Mouse (Mus musculus) lung, embryonic 16.5 days (tissue): ENCODE measurements at regions not wholly inside any gene's neighbourhood (a gene's known extent, or its start where the extent isn't known, plus 50 kb on each side); places are given as distances from the start of the nearest gene placed in this dataset.
A peak's percentile ranks its signal among the peaks of the same experiment; 100 is the strongest.

ENCODE experiments used
- ATAC-seq: fragments of 200-750 bp; cut with Nextera tagmentation; 2 replicates; pipeline ENCODE4 v1.8.0; 2017; ENCODE audit warnings: low read depth, mild to moderate bottlenecking, moderate library complexity
- H3K27ac ChIP-seq: fragments of 300-500 bp; sonication (generic); 2 replicates; pipeline ENCODE4 v1.5.1; 2014; ENCODE audit warnings: mild to moderate bottlenecking, control low read depth, low read length
- H3K27me3 ChIP-seq: fragments of 300-500 bp; sonication (generic); 2 replicates; pipeline ENCODE4 v1.6.1; 2014; ENCODE audit warnings: low read depth, low read length, mixed read lengths; ENCODE audit not compliant: control insufficient read depth, insufficient read depth
- H3K36me3 ChIP-seq: fragments of 300-500 bp; sonication (generic); 2 replicates; pipeline ENCODE4 v1.6.1; 2014; ENCODE audit warnings: low read length; ENCODE audit not compliant: control insufficient read depth, insufficient read depth
- H3K4me1 ChIP-seq: fragments of 300-500 bp; sonication (generic); replicated peaks from 2 replicates; pipeline ENCODE4 v1.6.1; 2014; ENCODE audit warnings: low read length, mixed read lengths; ENCODE audit not compliant: control insufficient read depth, insufficient read depth
- H3K4me2 ChIP-seq: fragments of 300-500 bp; sonication (generic); 2 replicates; pipeline ENCODE4 v1.6.1; 2014; ENCODE audit warnings: low read depth, low read length, control low read depth
- H3K4me3 ChIP-seq: fragments of 300-500 bp; sonication (generic); 2 replicates; pipeline ENCODE4 v1.5.1; 2014; ENCODE audit warnings: mild to moderate bottlenecking, low read length, control low read depth
- H3K9ac ChIP-seq: fragments of 300-500 bp; sonication (generic); 2 replicates; pipeline ENCODE4 v1.6.1; 2014; ENCODE audit warnings: low read length, control low read depth
- H3K9me3 ChIP-seq: fragments of 300-500 bp; sonication (generic); 2 replicates; pipeline ENCODE4 v1.6.1; 2016; ENCODE audit warnings: low read length; ENCODE audit not compliant: control insufficient read depth
- WGBS: fragments of 180-500 bp; shearing (Covaris S2); extraction: QIAGEN DNeasy Blood & Tissue Kit; methylation state at CpG from one replicate; pipeline ENCODE4 v1.1.7; 2014; 5-methylcytosine and 5-hydroxymethylcytosine counted together

- Histone ChIP-seq H3K4me3 (peak overlapping the region; percentile 35), H3K9me3 (no peaks in the 10 kb centered on the region), H3K9ac (peak overlapping the region; percentile 67), H3K36me3 (no peaks in the 10 kb centered on the region), H3K27ac (peak overlapping the region; percentile 48), H3K27me3 (no peaks in the 10 kb centered on the region), H3K4me1 (peaks cover 46% of the 10 kb centered on the region), H3K4me2 (peak overlapping the region; percentile 58)
- WGBS: 14% methylated on average over 38 of the region's 38 CpGs
- peak; percentile 58 for ATAC-seq
Measured at GRCm38 (mm10) chr2:30725601-30726489, 77.6 kb downstream of the 1700001O22Rik start.

DNA sequence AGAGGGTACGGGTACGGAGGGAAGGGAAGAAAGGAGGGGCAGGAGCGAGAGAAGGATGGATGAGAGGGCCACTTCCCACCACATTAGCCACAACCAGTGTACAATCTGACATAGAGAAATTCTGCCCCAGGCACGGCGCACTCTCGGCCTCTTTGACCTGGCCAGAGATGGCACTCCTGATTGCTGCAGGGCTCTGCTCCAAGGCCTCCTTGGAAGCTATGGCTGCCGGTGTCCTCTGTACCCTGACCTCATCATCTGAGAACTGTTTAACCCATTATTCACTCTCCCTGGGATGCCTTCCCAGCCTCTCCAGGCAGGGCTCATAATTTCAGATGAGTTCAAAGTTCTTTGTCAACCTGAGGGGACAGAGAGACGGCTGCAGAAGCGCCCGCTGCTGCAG, 78.3 kb downstream of the 1700001O22Rik start:
- Histone ChIP-seq H3K27ac (peak overlapping the region; percentile 48), H3K9ac (peak overlapping the region; percentile 67), H3K4me1 (peaks cover 53% of the 10 kb centered on the region), H3K4me3 (peak overlapping the region; percentile 35), H3K4me2 (peak overlapping the region; percentile 58), H3K36me3 (no peaks in the 10 kb centered on the region), H3K27me3 (no peaks in the 10 kb centered on the region), H3K9me3 (no peaks in the 10 kb centered on the region)
- no peak for ATAC-seq
- 46% methylated on average over 10 of the region's 10 CpGs for WGBS

GRCm38 (mm10) chr2:30724521-30724920, 78.9 kb downstream of the 1700001O22Rik start:
- peak overlapping the region; percentile 43 for H3K27ac ChIP-seq
- no peak overlapping the region for H3K4me2 ChIP-seq
- peaks cover 60% of the 10 kb centered on the region for H3K4me1 ChIP-seq
- H3K36me3 ChIP-seq: no peaks in the 10 kb centered on the region
- no peak overlapping the region for H3K4me3 ChIP-seq
- no peaks in the 10 kb centered on the region for H3K9me3 ChIP-seq
- peak overlapping the region; percentile 67; the same call in 1 of the 2 replicates for H3K9ac ChIP-seq
- ATAC-seq: no peak
- no peaks in the 10 kb centered on the region for H3K27me3 ChIP-seq

DNA sequence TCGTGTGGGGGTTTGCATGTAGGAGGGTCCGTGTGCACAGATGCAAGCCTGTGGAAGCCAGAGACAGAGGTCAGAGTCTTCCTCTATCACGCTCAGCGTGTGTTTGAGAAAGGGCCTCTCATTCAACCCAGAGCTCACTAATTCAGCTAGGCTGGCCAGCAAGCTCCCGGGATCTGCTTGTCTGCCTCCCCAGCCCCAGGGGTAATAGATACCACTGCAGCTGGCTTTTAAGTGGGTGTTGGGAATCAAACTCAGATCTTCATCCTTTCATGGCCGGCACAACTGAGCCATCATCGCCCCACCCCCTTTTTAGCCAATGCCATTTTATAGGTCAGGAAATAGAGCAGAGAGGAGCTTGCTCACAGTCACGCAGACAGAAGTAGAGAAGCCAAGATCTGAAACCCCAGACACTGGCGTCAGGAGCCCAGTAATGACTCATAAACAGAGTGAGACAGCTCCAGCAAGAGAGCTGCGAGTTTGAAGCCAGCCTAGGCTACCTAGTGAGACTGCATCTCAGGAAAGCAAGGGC, 80.3 kb downstream of the 1700001O22Rik start:
- H3K27ac ChIP-seq: peak overlapping the region; percentile 99
- H3K36me3 ChIP-seq: no peaks in the 10 kb centered on the region

DNA sequence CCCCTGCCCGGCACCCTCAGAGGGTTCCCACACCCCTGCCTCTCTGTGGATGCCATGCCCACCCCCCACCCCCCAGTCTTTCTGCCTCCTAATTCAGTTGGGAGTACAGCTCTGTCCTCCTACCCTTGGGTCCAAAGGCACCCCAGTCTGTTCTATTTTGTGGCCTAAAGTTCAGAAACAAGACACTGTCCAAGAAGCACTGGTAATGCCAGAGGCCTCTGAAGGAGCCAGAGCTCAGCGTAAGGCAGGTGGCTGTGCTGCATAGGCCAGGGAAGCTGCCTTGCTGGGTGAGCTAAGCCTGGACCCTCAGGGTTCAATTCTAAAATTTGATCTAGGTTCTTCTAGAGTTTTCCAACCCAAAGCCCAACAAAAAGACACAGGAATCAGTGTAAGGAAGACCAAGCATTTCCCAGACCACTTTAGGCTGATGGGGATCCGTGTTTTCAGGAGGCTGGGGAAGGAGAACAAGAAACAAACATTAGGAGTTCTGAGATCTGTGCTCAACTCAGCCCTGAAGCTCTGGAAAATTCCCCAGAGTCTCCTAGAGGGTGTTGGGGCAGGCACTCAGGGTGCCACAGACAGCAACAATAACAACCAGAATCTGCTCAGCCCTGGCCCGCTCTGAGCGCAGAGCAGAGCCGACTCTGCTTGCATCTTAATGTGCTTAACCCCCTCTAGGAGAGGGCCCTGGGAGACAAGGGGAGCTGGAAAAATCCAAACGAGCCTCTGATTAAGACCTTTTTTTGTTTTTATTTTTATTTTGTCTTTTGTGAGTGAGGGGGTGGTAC, 81.0 kb downstream of the 1700001O22Rik start:
- peak overlapping the region; percentile 99 for H3K27ac ChIP-seq
- 42% methylated on average over 7 of the region's 7 CpGs for WGBS
- peaks cover 75% of the 10 kb centered on the region for H3K4me1 ChIP-seq
- ATAC-seq: no peak
- no peak overlapping the region for H3K4me2 ChIP-seq
- peak overlapping the region; percentile 61 for H3K9ac ChIP-seq
- no peak overlapping the region for H3K4me3 ChIP-seq
- no peaks in the 10 kb centered on the region for H3K36me3 ChIP-seq
- H3K9me3 ChIP-seq: no peaks in the 10 kb centered on the region
- no peaks in the 10 kb centered on the region for H3K27me3 ChIP-seq

More for the DNA sequence above, 80.3 kb downstream of the 1700001O22Rik start:
- Histone ChIP-seq H3K4me3 (no peak overlapping the region), H3K9me3 (no peaks in the 10 kb centered on the region), H3K27me3 (no peaks in the 10 kb centered on the region), H3K4me1 (peaks cover 68% of the 10 kb centered on the region), H3K4me2 (no peak overlapping the region), H3K9ac (peak overlapping the region; percentile 34; the same call in 1 of the 2 replicates)
- WGBS: 34% methylated on average over 10 of the region's 10 CpGs
- no peak for ATAC-seq

- Histone ChIP-seq H3K27ac (peak overlapping the region; percentile 99), H3K4me3 (no peak overlapping the region), H3K27me3 (no peaks in the 10 kb centered on the region), H3K36me3 (no peaks in the 10 kb centered on the region), H3K9me3 (no peaks in the 10 kb centered on the region), H3K4me1 (peaks cover 83% of the 10 kb centered on the region), H3K4me2 (no peak overlapping the region), H3K9ac (peak overlapping the region; percentile 61)
- 26% methylated on average over 12 of the region's 12 CpGs for whole genome bisulfite sequencing
- peak; percentile 12; the same call in 1 of the 2 replicates for ATAC-seq
Measured at GRCm38 (mm10) chr2:30721473-30722262, 81.8 kb downstream of the 1700001O22Rik start.

DNA sequence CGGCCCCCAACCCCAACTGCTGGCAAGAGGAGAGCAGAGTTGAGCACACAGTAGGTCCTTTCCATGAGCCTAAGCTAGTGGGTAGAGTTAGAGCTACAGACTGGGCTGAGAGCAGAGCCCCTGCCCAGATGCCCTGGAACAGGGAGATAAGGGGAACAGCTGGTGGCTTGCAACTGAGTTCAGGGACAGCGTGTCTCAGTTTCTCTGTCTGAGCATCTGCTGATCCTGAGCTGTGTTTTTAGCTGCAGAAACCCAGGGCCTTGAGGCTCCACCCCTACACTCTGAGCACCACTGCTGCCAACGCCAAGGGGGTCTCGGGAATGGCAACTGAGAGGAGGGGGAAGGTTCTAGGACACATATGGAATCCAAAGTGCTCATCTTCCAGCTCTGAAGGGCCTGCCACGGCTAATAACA, 82.4 kb downstream of the 1700001O22Rik start:
- no peaks in the 10 kb centered on the region for H3K9me3 ChIP-seq
- no peak overlapping the region for H3K4me2 ChIP-seq
- H3K9ac ChIP-seq: peak overlapping the region; percentile 8; the same call in 1 of the 2 replicates

GRCm38 (mm10) chr2:30720291-30720690, 83.2 kb downstream of the 1700001O22Rik start:
- no peak for ATAC-seq
- peak overlapping the region; percentile 84 for H3K9ac ChIP-seq
- H3K27me3 ChIP-seq: no peaks in the 10 kb centered on the region
- WGBS: 44% methylated on average over 5 of the region's 5 CpGs
- H3K4me1 ChIP-seq: peaks cover 84% of the 10 kb centered on the region
- H3K36me3 ChIP-seq: no peaks in the 10 kb centered on the region
- H3K4me3 ChIP-seq: peak overlapping the region; percentile 18; the same call in 1 of the 2 replicates
- H3K4me2 ChIP-seq: peak overlapping the region; percentile 68
- H3K27ac ChIP-seq: peak overlapping the region; percentile 99
- no peaks in the 10 kb centered on the region for H3K9me3 ChIP-seq

More for the DNA sequence above, 82.4 kb downstream of the 1700001O22Rik start:
- no peak for ATAC-seq
- Histone ChIP-seq H3K4me3 (no peak overlapping the region), H3K36me3 (no peaks in the 10 kb centered on the region), H3K4me1 (peaks cover 88% of the 10 kb centered on the region), H3K27ac (peak overlapping the region; percentile 99), H3K27me3 (no peaks in the 10 kb centered on the region)
- WGBS: 62% methylated on average over 5 of the region's 5 CpGs
